Mouse (Mus musculus): Measurements from ENCODE around the gene Irf4. TPM values are rescaled to one million over a fixed set of nuclear protein-coding genes. Genes with fewer than 3 reads are reported as not detected.

Gene Irf4
- polyA plus RNA-seq, 1 experiment = 5.0 TPM

- TF ChIP-seq POLR2A (IDR thresholded peaks at IDR 0.05; ENCODE audit: low read depth, low read length) = no peak
- TF ChIP-seq CTCF (IDR thresholded peaks at IDR 0.05; ENCODE audit: extremely low read depth, insufficient read length, insufficient replicate concordance, low read depth, low read length) = no peak
- no peaks in the 10 kb centered on the region for H3K4me1 ChIP-seq (ENCODE audit: control insufficient read depth, insufficient read depth, insufficient read length, low read length)
- no peaks in the 10 kb centered on the region for H3K27me3 ChIP-seq (ENCODE audit: control insufficient read depth, insufficient read depth, low read length)
- WGBS = 80% methylated on average over 6 of the region's 6 CpGs
- H3K27ac ChIP-seq (ENCODE audit: insufficient read depth, low read depth, low read length) = no peak overlapping the region
- no peak overlapping the region for H3K4me3 ChIP-seq (ENCODE audit: low read depth, low read length)
- no peaks in the 10 kb centered on the region for H3K36me3 ChIP-seq (ENCODE audit: control insufficient read depth, insufficient read depth, low read length)
These were observed 34.5 kb upstream of the Irf4 start for GRCm38 (mm10) chr13:30714552-30714951.

GRCm38 (mm10) chr13:30715060-30715459 lies 34.0 kb upstream of the Irf4 start:
- no peak for TF ChIP-seq POLR2A (IDR thresholded peaks at IDR 0.05; ENCODE audit: low read depth, low read length)
- H3K27me3 ChIP-seq (ENCODE audit: control insufficient read depth, insufficient read depth, low read length) = no peaks in the 10 kb centered on the region
- WGBS = 84% methylated on average over 7 of the region's 7 CpGs
- no peak overlapping the region for H3K27ac ChIP-seq (ENCODE audit: insufficient read depth, low read depth, low read length)
- no peak overlapping the region for H3K4me3 ChIP-seq (ENCODE audit: low read depth, low read length)
- H3K4me1 ChIP-seq (ENCODE audit: control insufficient read depth, insufficient read depth, insufficient read length, low read length) = no peaks in the 10 kb centered on the region
- no peaks in the 10 kb centered on the region for H3K36me3 ChIP-seq (ENCODE audit: control insufficient read depth, insufficient read depth, low read length)

- Histone ChIP-seq H3K27me3 (ENCODE audit: control insufficient read depth, insufficient read depth, low read length) (no peaks in the 10 kb centered on the region), H3K27ac (ENCODE audit: insufficient read depth, low read depth, low read length) (no peak overlapping the region), H3K4me1 (ENCODE audit: control insufficient read depth, insufficient read depth, insufficient read length, low read length) (no peaks in the 10 kb centered on the region), H3K36me3 (ENCODE audit: control insufficient read depth, insufficient read depth, low read length) (no peaks in the 10 kb centered on the region), H3K4me3 (ENCODE audit: low read depth, low read length) (no peak overlapping the region)
- WGBS = 78% methylated on average over 4 of the region's 4 CpGs
- TF ChIP-seq CTCF (IDR thresholded peaks at IDR 0.05; ENCODE audit: extremely low read depth, insufficient read length, insufficient replicate concordance, low read depth, low read length) (no peak), POLR2A (IDR thresholded peaks at IDR 0.05; ENCODE audit: low read depth, low read length) (no peak)
These were observed 33.5 kb upstream of the Irf4 start for GRCm38 (mm10) chr13:30715573-30715972.

- 75% methylated on average over 5 of the region's 5 CpGs for WGBS
- TF ChIP-seq POLR2A (IDR thresholded peaks at IDR 0.05; ENCODE audit: low read depth, low read length) (no peak), CTCF (IDR thresholded peaks at IDR 0.05; ENCODE audit: extremely low read depth, insufficient read length, insufficient replicate concordance, low read depth, low read length) (no peak)
- Histone ChIP-seq H3K4me1 (ENCODE audit: control insufficient read depth, insufficient read depth, insufficient read length, low read length) (no peaks in the 10 kb centered on the region), H3K27ac (ENCODE audit: insufficient read depth, low read depth, low read length) (no peak overlapping the region), H3K27me3 (ENCODE audit: control insufficient read depth, insufficient read depth, low read length) (no peaks in the 10 kb centered on the region), H3K4me3 (ENCODE audit: low read depth, low read length) (no peak overlapping the region), H3K36me3 (ENCODE audit: control insufficient read depth, insufficient read depth, low read length) (no peaks in the 10 kb centered on the region)
These were observed 32.4 kb upstream of the Irf4 start for GRCm38 (mm10) chr13:30716611-30717010.

- Histone ChIP-seq H3K4me3 (ENCODE audit: low read depth, low read length) (no peak overlapping the region), H3K27me3 (ENCODE audit: control insufficient read depth, insufficient read depth, low read length) (no peaks in the 10 kb centered on the region), H3K27ac (ENCODE audit: insufficient read depth, low read depth, low read length) (no peak overlapping the region), H3K36me3 (ENCODE audit: control insufficient read depth, insufficient read depth, low read length) (no peaks in the 10 kb centered on the region), H3K4me1 (ENCODE audit: control insufficient read depth, insufficient read depth, insufficient read length, low read length) (peaks cover 2% of the 10 kb centered on the region; the same call in 1 of the 2 replicates)
- TF ChIP-seq POLR2A (IDR thresholded peaks at IDR 0.05; ENCODE audit: low read depth, low read length) = no peak
- no peak for TF ChIP-seq CTCF (IDR thresholded peaks at IDR 0.05; ENCODE audit: extremely low read depth, insufficient read length, insufficient replicate concordance, low read depth, low read length)
- 26% methylated on average over 7 of the region's 7 CpGs for WGBS
These were observed 26.4 kb upstream of the Irf4 start for GRCm38 (mm10) chr13:30722601-30723000.

- TF ChIP-seq CTCF (IDR thresholded peaks at IDR 0.05; ENCODE audit: extremely low read depth, insufficient read length, insufficient replicate concordance, low read depth, low read length) = no peak
- no peak for TF ChIP-seq POLR2A (IDR thresholded peaks at IDR 0.05; ENCODE audit: low read depth, low read length)
- 58% methylated on average over 5 of the region's 5 CpGs for WGBS
- no peaks in the 10 kb centered on the region for H3K36me3 ChIP-seq (ENCODE audit: control insufficient read depth, insufficient read depth, low read length)
- H3K27ac ChIP-seq (ENCODE audit: insufficient read depth, low read depth, low read length) = no peak overlapping the region
- H3K27me3 ChIP-seq (ENCODE audit: control insufficient read depth, insufficient read depth, low read length) = no peaks in the 10 kb centered on the region
- H3K4me3 ChIP-seq (ENCODE audit: low read depth, low read length) = no peak overlapping the region
- H3K4me1 ChIP-seq (ENCODE audit: control insufficient read depth, insufficient read depth, insufficient read length, low read length) = peaks cover 2% of the 10 kb centered on the region; the same call in 1 of the 2 replicates
These were observed 25.8 kb upstream of the Irf4 start for GRCm38 (mm10) chr13:30723258-30723657.

GRCm38 (mm10) chr13:30723858-30724257 lies 25.2 kb upstream of the Irf4 start:
- 57% methylated on average over 8 of the region's 8 CpGs for WGBS
- TF ChIP-seq CTCF (IDR thresholded peaks at IDR 0.05; ENCODE audit: extremely low read depth, insufficient read length, insufficient replicate concordance, low read depth, low read length) (no peak), POLR2A (IDR thresholded peaks at IDR 0.05; ENCODE audit: low read depth, low read length) (no peak)
- H3K27me3 ChIP-seq (ENCODE audit: control insufficient read depth, insufficient read depth, low read length) = no peaks in the 10 kb centered on the region

More at GRCm38 (mm10) chr13:30723858-30724257, 25.2 kb upstream of the Irf4 start:
- H3K27ac ChIP-seq (ENCODE audit: insufficient read depth, low read depth, low read length) = no peak overlapping the region
- no peaks in the 10 kb centered on the region for H3K36me3 ChIP-seq (ENCODE audit: control insufficient read depth, insufficient read depth, low read length)
- peaks cover 2% of the 10 kb centered on the region; the same call in 1 of the 2 replicates for H3K4me1 ChIP-seq (ENCODE audit: control insufficient read depth, insufficient read depth, insufficient read length, low read length)
- no peak overlapping the region for H3K4me3 ChIP-seq (ENCODE audit: low read depth, low read length)

Data from small intestine, adult 2 months (tissue).